Mouse (Mus musculus): Measurements from ENCODE around the gene Ugt1a6a. TPM values are rescaled to one million over a fixed set of nuclear protein-coding genes. Genes with fewer than 3 reads are reported as not detected.
"Not testable (repeated sequence)": the region's sequence is repeated elsewhere in the genome, so short reads cannot be mapped to it uniquely, and the experiment has no call there.

Ugt1a6a gene
- total RNA-seq, 2 experiments from 2014 or later = 0.62 to 0.83 TPM

GRCm38 (mm10) chr1:88211812-88212211 is 77.2 kb downstream of the Ugt1a6a start, which contains the start of gene Ugt1a1:
Ugt1a1 (plus strand) TSS chr1:88211959.
- peak in 1 of 2 experiments; percentile 45 for DNase-seq (ENCODE audit: low spot score in 2 of 2)

- DNase-seq (ENCODE audit: low spot score in 2 of 2) = no peak
These were observed 77.9 kb downstream of the Ugt1a6a start for GRCm38 (mm10) chr1:88212341-88213045.

- DNase-seq (ENCODE audit: low spot score in 2 of 2) = no peak
These were observed 78.5 kb downstream of the Ugt1a6a start for GRCm38 (mm10) chr1:88213061-88213460.

- no peak for DNase-seq (ENCODE audit: low spot score in 2 of 2)
These were observed 79.3 kb downstream of the Ugt1a6a start for GRCm38 (mm10) chr1:88213766-88214461.

GRCm38 (mm10) chr1:88214462-88214952 is 79.9 kb downstream of the Ugt1a6a start:
- no peak for DNase-seq (ENCODE audit: low spot score in 2 of 2)

- DNase-seq (ENCODE audit: low spot score in 2 of 2) = no peak
These were observed 81.1 kb downstream of the Ugt1a6a start for GRCm38 (mm10) chr1:88215466-88216380.

GRCm38 (mm10) chr1:88216551-88216950 is 81.9 kb downstream of the Ugt1a6a start:
- DNase-seq (ENCODE audit: low spot score in 2 of 2) = no peak

GRCm38 (mm10) chr1:88217144-88217543 is 82.5 kb downstream of the Ugt1a6a start:
- DNase-seq (ENCODE audit: low spot score in 2 of 2) = no peak

- DNase-seq (ENCODE audit: low spot score in 2 of 2) = no peak
These were observed 83.0 kb downstream of the Ugt1a6a start for GRCm38 (mm10) chr1:88217576-88217975.

GRCm38 (mm10) chr1:88218051-88218450 is 83.4 kb downstream of the Ugt1a6a start:
- DNase-seq (ENCODE audit: low spot score in 2 of 2) = no peak

- DNase-seq (ENCODE audit: low spot score in 2 of 2) = no peak
These were observed 84.0 kb downstream of the Ugt1a6a start for GRCm38 (mm10) chr1:88218591-88218990.

GRCm38 (mm10) chr1:88219054-88219453 is 84.4 kb downstream of the Ugt1a6a start:
- no peak for DNase-seq (ENCODE audit: low spot score in 2 of 2)

- DNase-seq (ENCODE audit: low spot score in 2 of 2) = no peak
These were observed 85.7 kb downstream of the Ugt1a6a start for GRCm38 (mm10) chr1:88220336-88220735.

GRCm38 (mm10) chr1:88222216-88222615 is 87.6 kb downstream of the Ugt1a6a start:
- DNase-seq (ENCODE audit: low spot score in 2 of 2) = no peak

- not testable (repeated sequence) for DNase-seq (ENCODE audit: low spot score in 2 of 2)
These were observed 88.5 kb downstream of the Ugt1a6a start for GRCm38 (mm10) chr1:88223011-88223515.

- DNase-seq (ENCODE audit: low spot score in 2 of 2) = no peak
These were observed 89.0 kb downstream of the Ugt1a6a start for GRCm38 (mm10) chr1:88223591-88223990.

- no peak for DNase-seq (ENCODE audit: low spot score in 2 of 2)
These were observed 89.6 kb downstream of the Ugt1a6a start for GRCm38 (mm10) chr1:88224029-88224776.

- DNase-seq (ENCODE audit: low spot score in 2 of 2) = not testable (repeated sequence)
These were observed 90.7 kb downstream of the Ugt1a6a start for GRCm38 (mm10) chr1:88225301-88225700.

GRCm38 (mm10) chr1:88225741-88226140 is 91.1 kb downstream of the Ugt1a6a start:
- DNase-seq (ENCODE audit: low spot score in 2 of 2) = no peak

GRCm38 (mm10) chr1:88226670-88227379 is 92.2 kb downstream of the Ugt1a6a start, which contains the start of gene Mroh2a:
Mroh2a (plus strand) TSS chr1:88226986.
- DNase-seq (ENCODE audit: low spot score in 2 of 2) = no peak
